Mouse (Mus musculus) heart, embryonic 11.5 days (tissue): ENCODE measurements around the gene Gper1. TPM values are rescaled to one million over a fixed set of nuclear protein-coding genes. Genes with fewer than 3 reads are reported as not detected.

Experiments
- ATAC-seq: fragments of 200-750 bp; cut with Nextera tagmentation; replicated peaks from 2 replicates; pipeline ENCODE4 v1.8.0; 2017; ENCODE audit warnings: moderate library complexity; ENCODE audit not compliant: insufficient number of reproducible peaks, low FRiP score, low TSS enrichment
- H3K27ac ChIP-seq: fragments of 300-500 bp; sonication (generic); 2 replicates; pipeline ENCODE4 v1.5.1; 2014; ENCODE audit warnings: mild to moderate bottlenecking, low read depth, low read length
- H3K27me3 ChIP-seq: fragments of 300-500 bp; sonication (generic); 2 replicates; pipeline ENCODE4 v1.6.1; 2014; ENCODE audit warnings: mild to moderate bottlenecking, low read length, mixed read lengths; ENCODE audit not compliant: control insufficient read depth, insufficient read depth
- H3K36me3 ChIP-seq: fragments of 300-500 bp; sonication (generic); 2 replicates; pipeline ENCODE4 v1.6.1; 2014; ENCODE audit warnings: mild to moderate bottlenecking, low read length, moderate library complexity, mixed read lengths; ENCODE audit not compliant: control insufficient read depth, insufficient read depth
- H3K4me1 ChIP-seq: fragments of 300-500 bp; sonication (generic); 2 replicates; pipeline ENCODE4 v1.6.1; 2014; ENCODE audit warnings: low read length; ENCODE audit not compliant: control insufficient read depth, insufficient read depth
- H3K4me2 ChIP-seq: fragments of 300-500 bp; sonication (generic); 2 replicates; pipeline ENCODE4 v1.6.1; 2014; ENCODE audit warnings: mild to moderate bottlenecking, moderate library complexity
- H3K4me3 ChIP-seq: fragments of 300-500 bp; sonication (generic); 2 replicates; pipeline ENCODE4 v1.5.1; 2014; ENCODE audit warnings: low read depth, low read length
- H3K9ac ChIP-seq: fragments of 300-500 bp; sonication (generic); 2 replicates; pipeline ENCODE4 v1.6.1; 2014; ENCODE audit warnings: mild to moderate bottlenecking, low read depth, low read length, moderate library complexity
- H3K9me3 ChIP-seq: fragments of 300-500 bp; sonication (generic); replicated peaks from 2 replicates; pipeline ENCODE4 v1.6.1; 2016; ENCODE audit warnings: low read length; ENCODE audit not compliant: control insufficient read depth
- WGBS: fragments of 180-500 bp; shearing (Covaris S2); extraction: QIAGEN DNeasy Blood & Tissue Kit; methylation state at CpG from one replicate; pipeline ENCODE4 v1.1.7; 2014; ENCODE audit not compliant: insufficient replicate concordance; 5-methylcytosine and 5-hydroxymethylcytosine counted together
- polyA plus RNA-seq: library from polyadenylated mRNA; unstranded; fragments of >200 nt; fragmentation: Nextera tagmentation; extraction: Ambion mirVana; gene quantifications from 2 replicates; pipeline ENCODE4 v1.2.1, GENCODE M21; 2014

Gper1 gene
- polyA plus RNA-seq, 1 experiment from 2014 or later: 0.57 TPM

DNA sequence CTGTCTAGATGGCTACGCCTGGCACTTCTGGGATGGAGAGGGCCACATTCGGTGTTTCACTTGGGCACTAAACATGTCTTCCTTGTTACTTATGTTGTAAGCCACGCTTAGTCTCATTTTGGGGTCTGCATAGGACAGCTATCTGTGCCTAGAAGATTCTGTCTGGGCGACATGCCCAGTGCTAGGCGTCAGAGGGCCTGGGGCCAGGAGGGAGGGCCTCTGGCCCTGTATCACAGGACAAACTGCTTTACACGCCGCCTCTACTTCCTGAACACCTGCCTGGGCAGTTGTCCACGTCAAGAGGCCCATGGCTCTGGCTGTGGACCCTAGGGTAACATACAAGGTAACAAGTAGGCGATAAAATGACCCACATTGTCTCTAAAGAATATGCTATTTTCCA lies 5.0 kb downstream of the Gper1 start:
- H3K4me3 ChIP-seq: no peak overlapping the region
- H3K36me3 ChIP-seq: no peaks in the 10 kb centered on the region
- no peak for ATAC-seq
- H3K9me3 ChIP-seq: no peaks in the 10 kb centered on the region
- peaks cover 4% of the 10 kb centered on the region; the same call in 1 of the 2 replicates for H3K4me1 ChIP-seq
- WGBS: 75% methylated on average over 9 of the region's 9 CpGs
- H3K27ac ChIP-seq: no peak overlapping the region
- H3K27me3 ChIP-seq: peaks cover 28% of the 10 kb centered on the region
- no peak overlapping the region for H3K9ac ChIP-seq
- no peak overlapping the region for H3K4me2 ChIP-seq

- H3K27ac ChIP-seq: no peak overlapping the region
- no peak for ATAC-seq
- WGBS: 46% methylated on average over 10 of the region's 12 CpGs
These were observed 6.9 kb downstream of the Gper1 start for GRCm38 (mm10) chr5:139429818-139430341.

GRCm38 (mm10) chr5:139432333-139432732 lies 9.4 kb downstream of the Gper1 start:
- Histone ChIP-seq H3K36me3 (no peaks in the 10 kb centered on the region), H3K4me1 (peaks cover 4% of the 10 kb centered on the region; the same call in 1 of the 2 replicates), H3K4me3 (no peak overlapping the region), H3K9me3 (no peaks in the 10 kb centered on the region), H3K27ac (no peak overlapping the region), H3K9ac (no peak overlapping the region), H3K27me3 (peaks cover 6% of the 10 kb centered on the region; the same call in 1 of the 2 replicates), H3K4me2 (no peak overlapping the region)
- ATAC-seq: no peak
- 72% methylated on average over 6 of the region's 6 CpGs for WGBS

More at GRCm38 (mm10) chr5:139429818-139430341, 6.9 kb downstream of the Gper1 start:
- H3K9ac ChIP-seq: no peak overlapping the region
- H3K9me3 ChIP-seq: no peaks in the 10 kb centered on the region
- H3K4me1 ChIP-seq: peaks cover 4% of the 10 kb centered on the region; the same call in 1 of the 2 replicates
- peaks cover 19% of the 10 kb centered on the region for H3K27me3 ChIP-seq
- no peak overlapping the region for H3K4me3 ChIP-seq
- no peaks in the 10 kb centered on the region for H3K36me3 ChIP-seq
- H3K4me2 ChIP-seq: no peak overlapping the region

- Histone ChIP-seq H3K27me3 (peaks cover 6% of the 10 kb centered on the region; the same call in 1 of the 2 replicates), H3K27ac (no peak overlapping the region), H3K9me3 (no peaks in the 10 kb centered on the region), H3K4me3 (no peak overlapping the region), H3K9ac (no peak overlapping the region), H3K4me2 (no peak overlapping the region), H3K4me1 (peaks cover 4% of the 10 kb centered on the region; the same call in 1 of the 2 replicates), H3K36me3 (no peaks in the 10 kb centered on the region)
- WGBS: 75% methylated on average over 7 of the region's 7 CpGs
- no peak for ATAC-seq
These were observed 10.0 kb downstream of the Gper1 start for GRCm38 (mm10) chr5:139432747-139433508.

GRCm38 (mm10) chr5:139433842-139434568 lies 11.1 kb downstream of the Gper1 start:
- no peak overlapping the region for H3K27ac ChIP-seq
- ATAC-seq: no peak
- H3K9ac ChIP-seq: no peak overlapping the region
- H3K4me1 ChIP-seq: peaks cover 4% of the 10 kb centered on the region; the same call in 1 of the 2 replicates
- peaks cover 6% of the 10 kb centered on the region; the same call in 1 of the 2 replicates for H3K27me3 ChIP-seq
- WGBS: 73% methylated on average over 9 of the region's 9 CpGs
- no peaks in the 10 kb centered on the region for H3K36me3 ChIP-seq
- no peaks in the 10 kb centered on the region for H3K9me3 ChIP-seq
- H3K4me2 ChIP-seq: no peak overlapping the region
- no peak overlapping the region for H3K4me3 ChIP-seq

GRCm38 (mm10) chr5:139434940-139435339 lies 12.0 kb downstream of the Gper1 start:
- WGBS: 74% methylated on average over 8 of the region's 8 CpGs
- no peak for ATAC-seq
- no peak overlapping the region for H3K4me3 ChIP-seq

GRCm38 (mm10) chr5:139437769-139438168 lies 14.8 kb downstream of the Gper1 start:
- H3K27me3 ChIP-seq: no peaks in the 10 kb centered on the region
- ATAC-seq: no peak
- H3K4me3 ChIP-seq: no peak overlapping the region
- no peaks in the 10 kb centered on the region for H3K9me3 ChIP-seq
- 91% methylated on average over 4 of the region's 4 CpGs for WGBS
- H3K27ac ChIP-seq: no peak overlapping the region
- no peak overlapping the region for H3K9ac ChIP-seq
- H3K4me1 ChIP-seq: no peaks in the 10 kb centered on the region
- H3K4me2 ChIP-seq: no peak overlapping the region
- no peaks in the 10 kb centered on the region for H3K36me3 ChIP-seq

More at GRCm38 (mm10) chr5:139434940-139435339, 12.0 kb downstream of the Gper1 start:
- Histone ChIP-seq H3K9me3 (no peaks in the 10 kb centered on the region), H3K36me3 (no peaks in the 10 kb centered on the region), H3K4me1 (no peaks in the 10 kb centered on the region), H3K27ac (no peak overlapping the region), H3K27me3 (no peaks in the 10 kb centered on the region), H3K9ac (no peak overlapping the region), H3K4me2 (no peak overlapping the region)

- Histone ChIP-seq H3K4me1 (no peaks in the 10 kb centered on the region), H3K9me3 (no peaks in the 10 kb centered on the region), H3K27me3 (no peaks in the 10 kb centered on the region), H3K9ac (no peak overlapping the region), H3K27ac (no peak overlapping the region), H3K36me3 (no peaks in the 10 kb centered on the region), H3K4me2 (no peak overlapping the region), H3K4me3 (no peak overlapping the region)
- ATAC-seq: no peak
- WGBS: 91% methylated on average over 12 of the region's 12 CpGs
These were observed 15.5 kb downstream of the Gper1 start for GRCm38 (mm10) chr5:139438440-139438839.
